Mouse (Mus musculus) myocyte (in vitro differentiated cells): Measurements from ENCODE around the gene Aip.
A peak's percentile ranks its signal among the peaks of the same experiment; 100 is the strongest.

Experiments
- CEBPB ChIP-seq: IDR thresholded peaks from 2 replicates; pipeline ENCODE4 v1.6.1; 2011; ENCODE audit warnings: mild to moderate bottlenecking, moderate library complexity; ENCODE audit not compliant: poor library complexity, insufficient read depth, severe bottlenecking
- MAX ChIP-seq: IDR thresholded peaks from one replicate; pipeline ENCODE4 v1.6.1; 2011; ENCODE audit warnings: low read depth, mild to moderate bottlenecking, control low read depth
- MYOD1 ChIP-seq, 3 experiments: IDR thresholded peaks; one replicate each; pipeline ENCODE4 v1.6.1; 2011; ENCODE audit warnings: control low read depth in 2 of 3, low read depth in 2 of 3, mild to moderate bottlenecking in 2 of 3, moderate library complexity in 1 of 3; ENCODE audit not compliant: insufficient read length in 2 of 3, control insufficient read depth in 1 of 3
- POLR2A ChIP-seq: IDR thresholded peaks from one replicate; pipeline ENCODE4 v1.6.1; 2011; ENCODE audit warnings: low read depth, mild to moderate bottlenecking, control low read depth, moderate library complexity; ENCODE audit not compliant: insufficient read length
- REST ChIP-seq: IDR thresholded peaks from one replicate; pipeline ENCODE4 v1.6.1; 2011; ENCODE audit warnings: mild to moderate bottlenecking, control low read depth, moderate library complexity; ENCODE audit not compliant: insufficient read depth, insufficient read length
- SRF ChIP-seq: IDR thresholded peaks from one replicate; pipeline ENCODE4 v1.6.1; 2011; ENCODE audit warnings: low read depth; ENCODE audit not compliant: control insufficient read depth, insufficient read length
- TCF3 ChIP-seq: IDR thresholded peaks from one replicate; pipeline ENCODE4 v1.6.1; 2011; ENCODE audit warnings: low read depth, control low read depth; ENCODE audit not compliant: insufficient read length
- USF1 ChIP-seq: IDR thresholded peaks from one replicate; pipeline ENCODE4 v1.6.1; 2011; ENCODE audit warnings: low read depth, mild to moderate bottlenecking, control low read depth, moderate library complexity

DNA sequence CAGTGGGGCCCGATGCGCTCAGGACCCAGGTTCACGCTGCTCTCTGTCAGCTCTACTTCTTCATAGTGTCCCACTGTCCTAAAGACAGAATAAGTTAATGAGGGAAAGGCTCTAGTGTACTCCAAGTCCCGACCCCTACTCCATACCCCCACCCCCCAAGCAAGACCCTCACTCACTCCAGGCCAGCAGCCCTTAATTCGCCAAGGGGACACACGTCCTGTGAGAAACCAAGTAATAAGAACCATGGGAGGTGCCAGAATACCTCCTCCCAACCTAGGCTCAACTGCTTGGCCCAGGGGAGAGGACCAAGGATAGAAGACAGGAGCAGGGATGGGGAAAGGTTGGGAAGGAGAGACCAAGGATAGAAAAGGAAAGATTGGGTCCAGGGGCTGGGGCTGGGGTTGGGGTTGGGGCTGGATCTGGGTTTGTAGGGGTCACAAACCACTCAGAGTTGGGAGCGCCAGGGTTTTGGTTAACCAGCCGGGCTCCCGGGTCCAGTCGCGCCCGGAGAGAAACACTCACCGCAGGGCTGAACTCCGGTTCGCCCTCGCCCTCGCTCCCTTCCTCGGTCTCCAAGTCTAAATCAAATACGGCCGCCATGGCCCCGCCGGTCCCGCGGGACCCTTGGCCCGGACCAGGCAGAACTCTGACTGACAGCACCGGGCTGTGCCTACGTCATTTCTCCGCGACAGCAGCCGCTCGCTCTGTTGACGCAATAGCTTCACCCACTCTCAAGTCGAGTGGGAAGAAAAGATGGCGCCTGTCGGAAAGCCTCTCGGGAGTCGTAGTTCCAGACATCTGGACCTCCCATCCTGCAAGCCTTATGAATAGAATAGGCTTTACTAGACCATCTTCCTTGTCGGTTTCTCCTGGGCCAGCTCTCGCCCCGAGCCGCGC, 37.2 kb upstream of the Aip start, which contains the start of gene Rps6kb2:
- peak; percentile 65 for TF ChIP-seq POLR2A
- TF ChIP-seq MYOD1 (IDR thresholded peaks at IDR 0.05; ENCODE audit: control insufficient read depth in 1 of 3, insufficient read length in 2 of 3, low read depth in 2 of 3) = peak; percentile 2 to 81 (median 80)
- no peak for TF ChIP-seq USF1
- TF ChIP-seq SRF = peak; percentile 84
- no peak for TF ChIP-seq TCF3
- TF ChIP-seq CEBPB = peak; percentile 80
- no peak for TF ChIP-seq REST
- no peak for TF ChIP-seq MAX
